Mouse (Mus musculus): ENCODE measurements around the gene Arhgap5.

Gene Arhgap5

DNA sequence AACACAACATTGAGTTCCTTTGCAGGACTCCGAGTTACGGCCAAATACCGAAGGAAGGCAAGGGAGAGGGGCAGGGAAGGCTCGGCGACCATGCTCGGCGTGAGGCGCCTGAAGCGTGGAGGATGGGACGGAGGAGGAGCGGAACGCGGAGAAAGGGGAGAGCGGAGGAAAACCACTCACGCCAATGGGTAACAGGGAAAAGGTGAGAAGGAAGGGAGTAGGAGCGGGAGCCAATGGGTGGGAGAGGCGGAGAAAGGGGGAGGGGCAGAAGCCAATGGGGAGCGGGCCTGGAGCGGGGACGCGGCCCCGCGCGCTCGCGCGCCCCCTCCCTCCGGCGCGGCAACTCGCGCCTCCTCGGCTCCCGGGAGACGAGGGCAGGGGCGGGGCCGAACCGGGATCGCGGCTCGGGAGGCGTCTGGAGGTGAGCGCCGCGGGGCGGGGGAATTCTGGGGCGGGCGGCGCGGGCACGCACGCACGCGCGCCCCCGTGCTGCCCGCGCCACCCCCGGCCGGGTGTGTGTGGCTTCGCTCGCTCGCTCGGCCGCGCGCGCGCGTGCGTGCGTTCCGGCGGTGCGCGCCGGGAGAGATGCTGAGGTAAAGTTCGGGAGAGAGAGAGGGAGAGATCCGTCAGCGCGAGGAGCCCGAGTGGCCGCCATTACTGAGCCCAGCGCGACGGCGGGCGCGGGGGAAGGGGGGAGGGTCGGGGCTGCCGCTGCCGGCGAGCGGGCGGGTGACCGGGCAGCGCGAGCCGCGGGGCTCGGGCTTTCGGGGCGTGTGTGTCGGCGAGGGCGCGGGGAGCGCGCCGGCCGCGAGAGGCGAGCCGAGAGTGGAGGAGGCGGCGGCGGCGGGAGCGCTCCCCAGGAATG lies at the start of gene Arhgap5:
Arhgap5 (plus strand) TSS at position 517 of the 865 bp plus-strand sequence.
- peak; percentile 93 for DNase-seq

DNA sequence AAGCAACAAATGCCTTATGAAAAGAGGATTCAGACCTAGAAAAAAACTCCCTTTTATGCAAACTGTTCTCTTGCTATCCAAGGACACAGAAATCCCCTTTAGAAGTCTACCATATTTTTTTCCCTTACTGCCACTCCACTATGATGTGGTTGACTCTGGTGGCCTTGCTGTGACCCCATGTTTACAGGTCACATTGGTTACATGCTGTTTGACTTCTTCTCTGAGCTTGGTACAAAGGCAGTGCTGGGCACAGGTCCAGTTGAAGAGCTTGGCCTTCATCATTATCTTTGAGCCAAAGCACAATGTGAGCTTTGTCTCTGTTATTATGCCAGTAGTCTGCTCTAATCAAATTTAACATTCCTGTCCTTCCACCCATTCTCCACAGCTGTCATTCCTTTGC lies 39.2 kb upstream of the Arhgap5 start:
- no peak for DNase-seq

DNA sequence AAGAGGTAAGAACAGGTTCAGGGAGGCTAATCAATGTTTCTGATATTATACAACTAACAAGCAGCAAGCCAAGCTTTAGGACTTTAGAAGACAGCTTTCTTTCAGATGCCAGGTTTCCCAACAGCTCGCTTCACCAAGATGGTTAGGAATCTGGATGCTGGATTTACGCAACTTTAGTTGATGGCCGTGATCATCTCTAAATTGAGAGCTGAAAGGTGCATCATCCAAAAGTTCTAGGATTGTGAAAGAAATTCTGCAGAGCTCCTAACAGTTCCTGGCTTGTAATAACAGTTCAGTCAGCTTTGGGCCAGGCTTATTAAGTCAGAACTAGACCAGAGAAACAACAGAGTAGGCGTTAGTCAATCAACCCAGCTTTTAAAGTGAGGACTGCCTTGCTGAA lies 32.2 kb upstream of the Arhgap5 start:
- no peak for DNase-seq

- no peak for DNase-seq
Measured at GRCm38 (mm10) chr12:52473988-52474968, 29.5 kb upstream of the Arhgap5 start.

- no peak for DNase-seq
Measured at GRCm38 (mm10) chr12:52476036-52476435, 27.7 kb upstream of the Arhgap5 start.

DNA sequence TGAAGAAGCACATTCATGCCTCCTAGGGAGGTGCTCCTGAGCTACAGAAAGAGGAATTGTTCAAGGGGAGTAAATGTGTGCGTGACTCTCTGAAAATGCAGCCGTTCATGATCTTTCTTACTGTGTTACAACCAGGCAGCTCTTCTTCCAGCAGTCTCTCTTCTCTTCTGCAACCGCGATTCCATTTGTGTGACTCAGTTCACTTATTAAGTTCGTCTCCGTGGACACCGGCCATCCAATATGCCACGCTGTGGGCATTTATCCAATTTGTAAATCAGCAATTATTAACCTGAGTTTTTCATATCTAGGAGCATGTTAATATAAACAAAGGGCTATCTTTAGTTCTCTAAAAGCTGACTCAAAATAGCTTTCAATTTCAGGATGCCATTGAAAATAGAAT lies 25.2 kb upstream of the Arhgap5 start:
- DNase-seq, result no peak

DNA sequence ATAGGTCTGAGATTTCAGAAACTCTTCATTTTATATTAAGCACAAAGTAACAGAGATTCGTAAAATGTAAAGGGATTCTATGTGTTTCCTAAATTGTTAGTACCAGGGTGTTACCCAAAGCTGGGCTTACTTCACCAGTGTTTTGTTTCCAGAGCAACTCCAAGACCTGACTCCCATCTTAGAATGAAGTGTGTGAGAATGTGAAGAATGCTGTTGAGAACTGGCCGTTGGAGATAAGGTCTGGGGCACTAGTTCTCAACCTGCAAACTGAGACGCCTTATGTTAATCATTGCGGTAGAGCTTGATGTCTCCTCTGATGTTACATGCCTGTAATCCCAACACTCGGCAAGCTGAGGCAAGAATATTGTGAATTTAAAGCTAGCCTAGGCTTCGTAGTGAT lies 24.4 kb upstream of the Arhgap5 start:
- no peak for DNase-seq

GRCm38 (mm10) chr12:52480851-52481250 lies 22.9 kb upstream of the Arhgap5 start:
- no peak for DNase-seq

DNA sequence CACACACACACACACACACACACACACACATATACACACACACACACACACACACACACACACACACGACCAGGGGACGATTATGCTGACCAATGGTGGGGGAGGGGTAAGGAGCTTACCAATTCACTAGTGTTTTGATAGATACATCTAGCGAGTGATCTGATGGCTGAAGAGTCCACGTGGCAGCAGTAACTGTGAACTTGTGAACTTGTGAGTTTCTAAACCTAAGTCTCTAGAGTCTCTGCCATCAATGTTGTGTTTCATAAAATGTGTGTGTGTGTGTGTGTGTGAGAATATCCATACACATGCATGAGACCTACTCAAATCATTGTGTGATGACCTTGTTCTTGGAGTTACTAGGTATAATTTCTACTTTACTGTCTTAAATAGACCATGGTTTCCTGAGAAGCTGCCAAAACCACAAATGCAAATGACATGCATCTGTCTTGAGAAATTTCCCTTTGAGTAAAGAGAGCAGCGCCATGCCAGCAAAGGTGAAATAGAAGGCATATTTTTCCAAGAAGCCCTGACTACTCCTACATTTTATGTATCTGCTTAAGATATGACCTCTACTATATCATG lies 21.7 kb upstream of the Arhgap5 start:
- no peak for DNase-seq

DNA sequence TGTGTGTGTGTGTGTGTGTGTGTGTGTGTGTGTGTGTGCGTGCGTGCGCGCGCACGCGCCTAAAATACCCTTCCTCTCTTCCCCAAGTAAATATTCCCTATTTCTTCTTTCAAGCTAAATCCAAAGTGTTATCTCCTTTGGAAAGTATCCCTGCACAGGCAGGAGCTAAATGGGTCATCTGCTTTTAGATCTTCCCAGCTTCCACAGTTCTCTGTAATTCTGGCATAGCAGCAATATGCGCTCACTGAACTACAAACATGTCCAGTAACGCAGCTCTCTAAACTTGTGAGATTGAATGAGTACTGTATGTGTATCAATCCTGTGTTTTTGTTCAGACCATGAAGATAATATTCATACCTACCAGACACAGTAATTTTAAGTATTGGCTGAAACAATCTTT lies 20.6 kb upstream of the Arhgap5 start:
- no peak for DNase-seq

DNA sequence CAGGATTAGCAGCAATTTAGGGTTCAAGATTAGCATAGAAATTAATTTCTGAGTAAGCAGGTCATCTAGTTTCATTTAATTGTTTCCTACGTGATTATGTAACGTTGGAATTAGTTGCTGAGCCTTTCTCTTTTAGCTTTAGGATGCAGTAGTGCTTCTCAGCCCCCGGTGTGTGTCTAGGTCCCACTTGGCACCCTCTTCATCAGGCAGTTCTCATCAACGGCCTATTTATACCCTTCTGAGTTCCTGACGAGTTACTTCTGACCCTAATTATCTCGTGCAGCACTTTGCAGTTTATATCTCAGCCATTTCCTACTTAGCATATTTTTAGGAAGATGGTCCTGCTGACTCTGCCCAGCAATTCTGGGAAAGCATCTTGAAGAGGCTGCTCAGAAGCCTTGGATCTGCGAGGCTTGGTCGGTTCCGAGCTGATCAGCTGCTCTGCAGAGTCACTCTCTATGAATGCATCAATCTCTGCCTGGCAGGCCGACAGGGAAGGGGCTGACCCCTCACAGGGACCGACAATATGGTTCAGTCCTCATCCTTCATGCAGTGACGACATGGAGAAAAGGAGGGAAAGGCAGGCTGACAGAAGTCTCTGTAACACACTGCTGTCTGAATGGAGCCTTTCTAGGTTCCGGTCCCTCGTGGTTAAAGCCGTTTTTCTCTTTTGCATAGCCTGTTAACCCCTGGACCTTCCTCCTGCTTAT lies 15.4 kb upstream of the Arhgap5 start:
- no peak for DNase-seq

DNA sequence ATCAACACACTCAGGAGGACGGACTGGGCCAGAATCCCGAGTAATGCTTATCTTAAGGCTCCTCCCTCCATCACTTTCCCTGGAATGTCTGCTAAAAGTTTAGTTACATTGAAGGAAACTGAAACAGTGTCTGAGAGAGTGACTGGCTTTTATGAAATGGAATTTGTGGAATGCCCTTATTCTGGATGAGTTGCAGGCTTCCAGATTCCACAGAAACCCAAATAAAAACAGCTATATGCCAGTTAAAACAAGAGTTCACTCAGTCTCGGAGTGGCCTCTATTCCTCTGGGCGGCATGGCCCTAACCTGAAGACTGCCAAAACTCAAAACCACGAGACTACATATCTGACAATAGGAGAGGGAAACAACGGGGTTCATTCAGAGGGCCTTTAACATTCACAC lies 10.5 kb upstream of the Arhgap5 start:
- no peak for DNase-seq

DNA sequence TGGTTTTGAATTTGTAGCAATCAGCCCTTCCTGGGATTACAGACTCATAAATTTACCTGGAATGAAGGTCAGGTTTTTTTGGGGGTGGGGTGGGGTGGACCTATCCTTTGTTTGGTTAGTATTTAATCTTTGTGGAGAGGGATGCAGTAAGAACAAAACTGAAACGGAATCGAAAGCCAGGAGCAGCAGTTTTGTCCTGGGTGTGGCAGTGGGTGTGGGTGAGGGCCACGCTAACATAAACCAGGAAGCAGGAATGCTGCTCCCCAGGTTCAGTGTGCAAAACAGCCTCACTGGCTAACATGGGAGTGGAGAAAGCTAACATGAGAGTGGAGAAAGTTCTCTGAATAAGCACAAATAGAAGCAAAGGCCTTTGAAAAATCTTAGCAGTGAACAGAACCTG lies 6.6 kb upstream of the Arhgap5 start:
- DNase-seq, result no peak

DNA sequence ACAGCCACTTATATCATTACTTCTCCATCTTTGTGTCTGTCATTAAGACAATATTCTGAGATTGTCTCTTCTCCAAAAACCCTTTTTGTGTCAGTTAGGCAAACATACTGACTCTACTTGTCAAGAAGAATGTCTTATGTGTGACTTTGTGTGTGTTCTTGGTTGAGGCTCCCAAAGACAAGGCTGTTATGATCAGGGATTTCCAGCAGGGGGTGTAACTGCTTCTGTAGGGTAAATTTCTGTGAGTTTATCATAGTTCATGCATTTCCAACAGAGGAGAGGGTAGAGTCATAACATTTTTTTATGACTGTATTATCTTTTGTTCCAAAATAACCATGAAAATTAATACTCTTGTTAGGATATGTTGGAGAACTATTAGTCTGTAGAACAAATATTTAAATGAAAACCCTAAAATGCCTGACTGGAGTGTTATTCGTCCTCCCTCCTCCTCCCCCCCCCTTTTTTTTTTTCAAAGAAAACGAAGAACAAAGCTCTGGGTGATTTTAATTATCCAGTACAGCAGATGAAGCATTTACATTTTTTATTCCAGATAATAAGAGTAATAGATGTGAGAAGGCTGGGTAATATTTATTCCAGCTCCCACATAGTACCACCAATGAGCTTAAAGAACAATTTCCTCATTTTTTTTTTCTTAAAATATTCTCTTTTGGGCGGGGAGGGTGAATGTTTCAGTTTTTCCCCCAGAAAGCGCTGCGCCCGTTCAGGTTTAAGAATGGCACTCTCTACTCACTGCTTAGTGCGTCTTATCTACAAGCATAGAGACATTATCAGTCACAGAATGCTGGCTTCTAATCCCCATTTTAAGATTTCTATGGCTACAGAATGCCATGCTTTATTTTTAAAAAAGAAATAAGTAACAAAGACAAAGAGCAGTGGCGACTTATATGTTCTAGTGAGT lies 2.6 kb upstream of the Arhgap5 start:
- no peak for DNase-seq

DNA sequence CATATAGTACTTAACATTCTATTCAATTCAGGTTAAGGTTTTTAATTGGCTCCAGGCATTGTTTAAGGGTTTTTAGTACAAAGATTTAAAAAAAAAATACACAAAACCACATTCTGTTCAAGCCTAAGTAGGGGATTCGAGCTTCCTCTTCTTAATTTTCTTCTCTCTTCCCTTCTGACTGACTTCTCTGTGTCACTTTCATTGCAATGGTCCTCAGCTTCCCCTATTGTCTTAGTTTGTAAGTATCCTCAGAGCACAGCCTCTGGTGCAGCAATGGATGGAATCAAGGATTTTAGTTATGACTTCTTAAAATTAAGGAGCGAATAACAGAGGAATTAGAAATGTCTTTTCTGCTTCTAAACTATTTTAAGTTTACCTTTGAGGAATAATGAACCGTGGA lies 1.6 kb upstream of the Arhgap5 start:
- DNase-seq, result no peak

- DNase-seq, result no peak
Measured at GRCm38 (mm10) chr12:52503131-52503455, 679 bp upstream of the Arhgap5 start.

DNA sequence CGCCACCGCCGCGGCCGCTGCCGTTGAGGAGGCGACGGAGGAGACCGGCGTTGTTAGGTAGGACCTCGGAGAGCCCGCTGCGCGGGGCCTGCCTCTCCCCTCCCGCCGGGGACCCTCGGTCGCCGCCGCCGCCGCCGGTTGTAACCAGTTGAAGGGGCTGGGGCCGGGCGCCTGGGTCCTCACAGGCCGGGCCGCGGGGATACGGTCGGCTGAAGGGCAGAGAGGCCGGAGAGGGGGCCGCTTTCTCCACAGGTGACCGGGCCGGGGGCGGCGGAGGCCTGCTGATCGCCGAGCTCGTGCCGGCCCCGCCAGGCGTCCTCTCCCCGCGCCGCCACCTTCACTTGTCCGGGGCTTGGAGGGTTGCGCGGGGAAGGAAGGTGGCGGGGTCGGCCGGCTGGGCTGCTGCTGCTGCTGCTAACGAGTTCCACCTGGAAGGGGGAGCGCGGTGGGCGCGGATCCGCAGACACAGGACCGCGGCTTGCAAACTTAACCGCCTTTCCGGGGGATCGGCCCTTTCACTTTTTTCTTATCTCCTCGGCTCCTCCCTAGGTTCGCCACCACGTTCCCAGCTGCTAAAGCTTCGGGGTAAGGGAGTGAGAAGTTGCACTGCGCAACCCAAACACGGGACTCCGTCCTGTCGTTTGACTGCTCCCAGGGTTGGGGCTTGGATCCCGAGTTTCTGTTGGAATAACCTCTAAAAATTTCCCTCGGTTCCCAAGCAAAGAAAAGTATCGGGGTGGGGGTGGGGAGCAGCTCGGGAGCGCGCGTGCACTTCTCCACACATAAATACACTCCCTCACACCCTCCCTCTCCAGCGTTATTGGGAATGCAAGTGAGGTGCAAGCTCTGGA lies 784 bp downstream of the Arhgap5 start:
- DNase-seq, result peak; percentile 57

DNA sequence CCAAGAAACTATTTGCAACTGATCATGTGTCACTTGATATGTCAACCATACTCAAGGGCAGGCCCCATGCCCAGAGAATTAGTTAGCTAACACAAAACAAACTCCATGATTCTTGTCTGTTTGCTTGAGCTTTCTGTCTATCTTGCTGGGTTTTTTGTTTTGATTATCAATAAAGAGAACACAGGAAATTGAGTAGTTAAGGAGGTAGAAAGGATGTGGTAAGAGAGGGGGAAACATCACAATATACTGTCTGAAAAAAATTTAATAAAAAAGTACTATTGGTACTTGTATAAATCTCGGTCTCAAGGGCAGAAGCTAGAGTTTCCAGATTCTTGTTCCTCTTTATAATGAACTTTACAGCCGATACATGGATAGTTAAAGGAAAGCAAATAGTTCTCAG lies 20.9 kb downstream of the Arhgap5 start:
- DNase-seq, result no peak

GRCm38 (mm10) chr12:52525486-52525885 lies 21.7 kb downstream of the Arhgap5 start:
- DNase-seq, result no peak

DNA sequence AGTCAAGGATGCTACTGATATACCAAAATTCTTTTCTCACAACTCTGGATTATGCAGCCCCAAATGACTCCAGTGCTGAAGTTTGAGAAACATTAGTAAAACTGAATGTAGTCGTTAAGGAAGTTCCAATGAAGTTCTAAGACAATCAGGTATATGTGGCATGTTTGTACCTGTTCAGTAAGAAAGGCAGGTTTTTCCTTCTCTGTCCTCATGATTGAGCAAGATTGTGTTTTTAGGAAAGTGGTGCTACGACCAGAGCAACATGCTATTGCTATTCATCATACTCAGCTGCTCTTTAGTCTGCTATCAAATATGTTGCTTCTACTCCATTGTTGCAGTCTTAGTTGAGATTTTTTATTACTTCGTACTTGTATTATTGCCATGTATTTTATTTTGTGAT lies 26.0 kb downstream of the Arhgap5 start:
- no peak for DNase-seq

DNA sequence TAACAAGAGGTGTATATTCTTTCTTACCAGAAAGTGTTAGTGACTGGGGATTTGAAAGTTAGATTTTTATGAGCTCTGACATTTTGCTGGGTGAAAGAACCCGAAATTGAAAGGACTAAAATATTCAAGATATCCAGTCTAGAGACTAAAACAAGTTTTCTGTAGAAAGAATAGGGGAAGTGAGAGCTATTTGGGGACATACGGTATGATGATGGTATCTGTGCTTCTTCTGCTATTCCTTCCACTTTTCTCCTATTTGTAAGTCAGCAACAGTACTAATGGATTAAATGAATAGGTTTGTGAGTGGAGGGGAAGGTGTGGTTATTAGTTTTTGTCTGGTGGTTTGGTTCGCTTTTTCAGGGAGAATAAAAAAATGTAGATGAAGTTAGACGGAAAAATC lies 37.5 kb downstream of the Arhgap5 start:
- DNase-seq, result no peak
